Mouse (Mus musculus) liver, postnatal 0 days (tissue): ENCODE results near the gene Gm6525. TPM values are rescaled to one million over a fixed set of nuclear protein-coding genes. Genes with fewer than 3 reads are reported as not detected.
A peak's percentile ranks its signal among the peaks of the same experiment; 100 is the strongest.

Experiments used
- ATAC-seq: fragments of 200-750 bp; cut with Nextera tagmentation; 2 replicates; pipeline ENCODE4 v1.8.0; 2017; ENCODE audit warnings: mild to moderate bottlenecking, moderate library complexity
- DNase-seq: peaks from one replicate; pipeline ENCODE4 v3.0.0-alpha.2; 2016
- H3K27ac ChIP-seq: fragments of 300-500 bp; sonication (generic); 2 replicates; pipeline ENCODE4 v1.5.1; 2014; ENCODE audit warnings: antibody characterized with exemption, moderate library complexity, mild to moderate bottlenecking, low read depth
- H3K27me3 ChIP-seq: fragments of 300-500 bp; sonication (generic); 2 replicates; pipeline ENCODE4 v1.6.1; 2014; ENCODE audit warnings: low read length, control low read depth, mixed read lengths; ENCODE audit not compliant: insufficient read depth
- H3K36me3 ChIP-seq: fragments of 300-500 bp; sonication (generic); replicated peaks from 2 replicates; pipeline ENCODE4 v1.6.1; 2014; ENCODE audit warnings: mild to moderate bottlenecking, control low read depth, low read length, moderate library complexity, mixed read lengths; ENCODE audit not compliant: insufficient read depth
- H3K4me1 ChIP-seq: fragments of 300-500 bp; sonication (generic); 2 replicates; pipeline ENCODE4 v1.6.1; 2014; ENCODE audit warnings: antibody characterized with exemption, mild to moderate bottlenecking, control low read depth; ENCODE audit not compliant: insufficient read depth
- H3K4me2 ChIP-seq: fragments of 300-500 bp; sonication (generic); 2 replicates; pipeline ENCODE4 v1.6.1; 2014; ENCODE audit warnings: low read depth, mild to moderate bottlenecking, low read length, moderate library complexity, mixed read lengths
- H3K4me3 ChIP-seq: fragments of 300-500 bp; sonication (generic); 2 replicates; pipeline ENCODE4 v1.5.1; 2014; ENCODE audit warnings: low read depth, low read length
- H3K9ac ChIP-seq: fragments of 300-500 bp; sonication (generic); replicated peaks from 2 replicates; pipeline ENCODE4 v1.6.1; 2014; ENCODE audit warnings: mild to moderate bottlenecking, moderate library complexity
- H3K9me3 ChIP-seq: fragments of 300-500 bp; sonication (generic); 2 replicates; pipeline ENCODE4 v1.6.1; 2016; ENCODE audit warnings: mild to moderate bottlenecking, control low read depth, low read length, mixed read lengths
- CTCF ChIP-seq: sonication (generic); IDR thresholded peaks from 2 replicates; pipeline ENCODE4 v1.5.1; 2016; ENCODE audit warnings: antibody characterized with exemption, low read depth
- EP300 ChIP-seq: IDR thresholded peaks from 2 replicates; pipeline ENCODE4 v1.6.1; 2016; ENCODE audit warnings: antibody characterized with exemption, low read depth, mild to moderate bottlenecking
- WGBS: fragments of 180-500 bp; shearing (Covaris S2); extraction: QIAGEN DNeasy Blood & Tissue Kit; methylation state at CpG from one replicate; pipeline ENCODE4 v1.1.7; 2014; ENCODE audit not compliant: insufficient replicate concordance; 5-methylcytosine and 5-hydroxymethylcytosine counted together
- polyA plus RNA-seq: library from polyadenylated mRNA; unstranded; fragments of >200 nt; fragmentation: Nextera tagmentation; extraction: Ambion mirVana; gene quantifications from 2 replicates; pipeline ENCODE4 v1.2.1, GENCODE M21; 2015

Gene Gm6525
- polyA plus RNA-seq, 1 experiment from 2014 or later = 0.21 TPM

DNA sequence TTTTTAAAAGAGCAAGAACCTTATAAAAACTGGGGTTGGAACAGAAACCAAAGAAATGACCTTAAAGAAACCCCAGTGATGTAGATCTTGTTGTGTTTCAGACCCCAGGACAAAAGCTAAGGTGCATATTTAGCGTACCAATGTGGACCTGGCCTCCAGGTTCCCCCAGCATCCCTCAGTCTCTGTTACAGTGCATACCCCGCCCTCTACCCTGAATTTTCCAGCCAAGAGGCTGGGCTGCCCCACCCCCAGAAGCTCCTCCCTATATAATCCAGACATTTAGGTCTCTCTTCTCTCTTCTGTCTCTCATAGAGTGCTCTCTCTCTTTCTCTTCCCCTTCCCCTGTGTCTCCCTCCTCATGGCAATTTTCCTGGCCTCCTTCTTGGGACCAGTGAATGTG lies 6.4 kb downstream of the Gm6525 start:
- ATAC-seq = no peak
- DNase-seq = no peak
- Histone ChIP-seq H3K36me3 (no peaks in the 10 kb centered on the region; the same call in 1 of the 2 replicates), H3K4me2 (no peak overlapping the region), H3K27ac (no peak overlapping the region), H3K9me3 (no peaks in the 10 kb centered on the region), H3K4me3 (no peak overlapping the region), H3K4me1 (0 out of 2 replicates have a peak, but pooled peaks cover 4% of the 10 kb centered on the region), H3K9ac (no peak overlapping the region), H3K27me3 (no peaks in the 10 kb centered on the region)
- TF ChIP-seq CTCF (no peak), EP300 (no peak)
- 83% methylated on average over 2 of the region's 2 CpGs for WGBS

DNA sequence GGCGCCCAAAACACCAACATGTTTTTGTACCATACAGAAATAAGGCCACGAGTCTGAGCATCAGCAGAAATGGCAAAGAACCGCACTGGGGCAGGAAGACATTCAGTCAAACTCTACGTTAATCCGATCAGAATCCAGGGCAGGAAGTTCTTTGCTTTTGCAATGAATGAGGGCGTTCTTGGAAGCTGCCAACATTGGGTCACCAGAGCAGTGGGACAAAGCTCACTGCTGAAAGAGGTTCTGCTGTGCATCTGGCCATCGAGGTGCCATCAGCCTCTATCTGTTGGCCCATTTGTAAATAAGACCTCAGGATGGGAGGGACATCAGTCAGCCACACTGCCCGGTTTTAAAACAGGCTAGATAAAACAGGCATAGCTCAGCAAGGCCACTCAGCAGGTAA lies 7.2 kb downstream of the Gm6525 start:
- 41% methylated on average over 8 of the region's 8 CpGs for WGBS
- DNase-seq = peak; percentile 24
- no peaks in the 10 kb centered on the region; the same call in 1 of the 2 replicates for H3K36me3 ChIP-seq

DNA sequence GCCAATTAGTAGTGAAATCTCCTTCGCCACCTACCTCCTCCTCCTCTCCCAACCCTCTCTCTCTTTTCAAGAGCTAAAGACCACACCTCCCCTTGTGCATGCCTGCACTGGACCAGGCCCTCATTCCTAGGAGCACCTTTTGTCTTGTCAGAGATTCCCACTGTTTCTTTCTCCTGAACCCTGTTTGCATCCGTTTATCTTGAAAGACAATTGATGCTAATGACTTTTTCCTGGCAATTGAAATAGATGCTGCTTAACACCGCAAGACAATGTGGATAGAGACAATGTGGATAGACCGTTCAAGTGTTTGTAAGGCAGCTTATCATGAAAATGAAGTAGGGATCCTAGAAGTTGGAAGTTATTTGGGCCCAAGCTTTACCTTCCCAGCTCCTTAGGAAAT lies 7.8 kb downstream of the Gm6525 start:
- Histone ChIP-seq H3K9ac (no peak overlapping the region), H3K4me1 (0 out of 2 replicates have a peak, but pooled peaks cover 4% of the 10 kb centered on the region), H3K4me3 (no peak overlapping the region), H3K9me3 (no peaks in the 10 kb centered on the region), H3K27ac (no peak overlapping the region), H3K36me3 (no peaks in the 10 kb centered on the region; the same call in 1 of the 2 replicates), H3K4me2 (no peak overlapping the region), H3K27me3 (no peaks in the 10 kb centered on the region)
- ATAC-seq (no peak), DNase-seq (no peak)
- TF ChIP-seq EP300 (no peak), CTCF (no peak)
- 69% methylated on average over 4 of the region's 4 CpGs for WGBS

More for the DNA sequence above, 7.2 kb downstream of the Gm6525 start:
- peak; percentile 68 for ATAC-seq
- H3K4me2 ChIP-seq = no peak overlapping the region
- H3K27ac ChIP-seq = no peak overlapping the region
- TF ChIP-seq EP300 (no peak), CTCF (no peak)
- no peaks in the 10 kb centered on the region for H3K9me3 ChIP-seq
- no peak overlapping the region for H3K9ac ChIP-seq
- 0 out of 2 replicates have a peak, but pooled peaks cover 4% of the 10 kb centered on the region for H3K4me1 ChIP-seq
- H3K4me3 ChIP-seq = no peak overlapping the region
- H3K27me3 ChIP-seq = no peaks in the 10 kb centered on the region

DNA sequence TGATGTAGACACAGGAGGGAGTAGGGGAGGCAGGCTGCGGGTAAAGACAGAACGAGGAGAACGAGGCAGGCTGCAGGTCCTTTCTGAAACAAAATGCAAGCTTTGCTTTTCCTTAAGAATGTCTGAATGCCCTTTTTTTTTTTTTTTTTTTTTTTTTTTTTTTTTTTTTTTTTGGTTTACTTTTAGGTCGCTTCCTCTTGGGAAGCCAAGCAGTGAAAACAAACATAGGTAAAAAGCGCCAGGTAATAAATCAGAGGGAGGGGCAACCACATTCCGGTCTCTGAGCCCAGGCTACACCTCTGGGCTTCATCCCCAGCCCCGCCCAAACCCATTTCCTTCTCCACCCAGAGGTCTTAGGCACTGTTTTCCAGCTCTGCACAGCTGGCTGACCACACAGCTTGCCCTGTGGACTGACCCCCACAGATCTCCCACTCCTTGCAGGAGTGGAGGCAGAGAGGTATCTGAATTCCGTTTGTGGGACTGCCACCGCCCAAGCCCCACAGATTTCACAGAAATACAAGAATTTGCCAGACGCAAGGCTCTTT lies 15.8 kb downstream of the Gm6525 start:
- Histone ChIP-seq H3K9me3 (no peaks in the 10 kb centered on the region), H3K4me1 (0 out of 2 replicates have a peak, but pooled peaks cover 2% of the 10 kb centered on the region), H3K36me3 (peaks cover 7% of the 10 kb centered on the region; the same call in 1 of the 2 replicates), H3K27ac (no peak overlapping the region), H3K4me3 (0 out of 2 replicates have a peak overlapping the region, but pooled peaks have one; percentile 26), H3K4me2 (peak overlapping the region; percentile 64), H3K27me3 (no peaks in the 10 kb centered on the region), H3K9ac (no peak overlapping the region)
- 38% methylated on average over 10 of the region's 10 CpGs for WGBS
- DNase-seq (no peak), ATAC-seq (no peak)
- TF ChIP-seq CTCF = no peak
- TF ChIP-seq EP300 = no peak

DNA sequence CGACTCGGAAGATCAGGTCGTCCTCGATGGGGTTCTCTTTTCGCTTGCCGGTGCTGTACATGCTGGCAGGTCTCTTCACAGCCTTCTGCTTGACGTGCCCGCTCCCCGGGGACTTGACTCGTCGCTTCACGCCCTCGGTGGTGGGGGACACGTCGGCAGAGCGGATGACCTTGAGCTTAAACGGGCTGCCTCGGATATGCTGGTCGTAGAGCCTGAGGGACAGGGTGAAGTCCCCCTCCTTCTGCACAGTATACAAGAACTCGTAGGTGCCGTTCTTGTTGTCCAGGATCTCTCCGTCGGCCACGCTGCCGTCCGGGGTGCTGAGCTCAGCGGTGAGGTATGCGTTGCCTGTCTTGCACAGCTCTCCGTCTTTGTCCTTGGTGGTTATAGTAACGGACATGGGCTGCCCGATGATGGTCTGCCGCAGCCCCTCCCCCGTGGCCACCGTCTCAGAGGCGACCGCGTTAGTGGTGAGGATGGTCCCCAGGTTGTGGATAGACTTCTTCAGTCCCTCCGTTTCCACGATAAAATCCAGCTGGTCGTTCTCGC lies 16.7 kb downstream of the Gm6525 start:
- H3K4me1 ChIP-seq = 0 out of 2 replicates have a peak, but pooled peaks cover 2% of the 10 kb centered on the region
- H3K27ac ChIP-seq = no peak overlapping the region
- no peak overlapping the region; the same call in 1 of the 2 replicates for H3K9ac ChIP-seq
- WGBS = 15% methylated on average over 41 of the region's 41 CpGs
- H3K36me3 ChIP-seq = peaks cover 7% of the 10 kb centered on the region; the same call in 1 of the 2 replicates
- H3K4me3 ChIP-seq = peak overlapping the region; percentile 26
- ATAC-seq (no peak), DNase-seq (peak; percentile 22)
- TF ChIP-seq CTCF (no peak), EP300 (no peak)
- peak overlapping the region; percentile 64 for H3K4me2 ChIP-seq
- no peaks in the 10 kb centered on the region for H3K27me3 ChIP-seq
- no peaks in the 10 kb centered on the region for H3K9me3 ChIP-seq

DNA sequence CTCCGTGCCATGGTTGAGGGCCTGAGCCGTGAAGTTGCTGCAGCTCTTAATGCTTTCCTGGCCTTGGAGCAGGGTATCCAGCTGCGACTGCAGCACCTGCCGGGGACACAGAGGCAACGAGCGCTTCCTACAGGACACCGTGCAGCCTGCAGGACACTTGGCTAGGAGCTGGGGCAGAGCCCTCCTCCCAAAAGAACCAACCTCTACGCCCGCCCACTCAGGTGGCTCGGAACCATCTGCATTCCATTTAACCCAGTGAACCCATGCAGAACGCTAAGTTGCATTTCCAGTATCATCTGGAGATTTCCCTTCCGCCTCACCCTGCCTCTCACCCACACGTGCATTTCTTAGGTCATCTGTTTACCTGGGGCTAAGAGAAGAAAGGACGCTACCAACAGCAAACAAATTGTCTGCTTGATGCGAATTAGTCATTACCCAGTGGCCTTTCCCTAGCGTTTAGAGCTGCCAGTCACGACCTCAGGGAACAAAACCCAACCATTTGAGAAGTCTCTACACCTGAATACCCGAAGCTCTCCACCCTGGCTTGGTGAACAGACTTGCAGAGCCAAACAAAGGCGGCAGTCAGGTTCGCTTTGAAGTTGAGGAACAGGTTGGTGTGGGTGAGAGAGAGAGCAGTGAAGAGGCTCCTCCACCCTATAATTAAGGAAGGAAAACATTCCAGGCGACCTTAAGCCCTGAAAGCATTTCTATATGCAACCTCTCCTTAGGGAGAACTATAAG lies 17.4 kb downstream of the Gm6525 start:
- ATAC-seq = no peak
- Histone ChIP-seq H3K27ac (no peak overlapping the region), H3K4me3 (no peak overlapping the region), H3K4me1 (0 out of 2 replicates have a peak, but pooled peaks cover 2% of the 10 kb centered on the region), H3K4me2 (peak overlapping the region; percentile 64; the same call in 1 of the 2 replicates), H3K9ac (no peak overlapping the region), H3K9me3 (no peaks in the 10 kb centered on the region), H3K27me3 (no peaks in the 10 kb centered on the region), H3K36me3 (peaks cover 7% of the 10 kb centered on the region; the same call in 1 of the 2 replicates)
- no peak for TF ChIP-seq EP300
- no peak for TF ChIP-seq CTCF
- DNase-seq = no peak
- WGBS = 47% methylated on average over 21 of the region's 21 CpGs
